Mouse (Mus musculus): ENCODE results near the gene Sec24a. TPM values are rescaled to one million over a fixed set of nuclear protein-coding genes. Genes with fewer than 3 reads are reported as not detected.
"Not testable (repeated sequence)": the region's sequence is repeated elsewhere in the genome, so short reads cannot be mapped to it uniquely, and the experiment has no call there.

The Sec24a gene
- polyA plus RNA-seq, 1 experiment, result 6.9 TPM

- Histone ChIP-seq H3K4me3 (no peak overlapping the region), H3ac (ENCODE audit: control insufficient read depth, insufficient read length) (no peak overlapping the region)
Measured at GRCm38 (mm10) chr11:51759251-51759650, 4.2 kb downstream of the Sec24a start.

GRCm38 (mm10) chr11:51758207-51758606 is 5.2 kb downstream of the Sec24a start:
- H3K36me3 ChIP-seq (ENCODE audit: control insufficient read depth, insufficient read depth); H3K27me3 ChIP-seq (ENCODE audit: control insufficient read depth, insufficient read depth, insufficient read length); H3K4me2 ChIP-seq (ENCODE audit: low read depth); H3ac ChIP-seq (ENCODE audit: control insufficient read depth, insufficient read length); H3K4me3 ChIP-seq: not testable (repeated sequence)
- H3K79me2 ChIP-seq (ENCODE audit: control insufficient read depth, insufficient read depth), result peaks cover 24% of the 10 kb centered on the region

More at GRCm38 (mm10) chr11:51759251-51759650, 4.2 kb downstream of the Sec24a start:
- no peak for TF ChIP-seq MYOD1 (IDR thresholded peaks at IDR 0.05; ENCODE audit: control insufficient read depth in 1 of 3, insufficient read length in 2 of 3, low read depth in 2 of 3)
- TF ChIP-seq USF1 (IDR thresholded peaks at IDR 0.05; ENCODE audit: low read depth), result no peak
- no peak for TF ChIP-seq REST (IDR thresholded peaks at IDR 0.05; ENCODE audit: insufficient read depth, insufficient read length)
- no peak for TF ChIP-seq CEBPB (IDR thresholded peaks at IDR 0.05; ENCODE audit: insufficient read depth, poor library complexity, severe bottlenecking)
- TF ChIP-seq POLR2AphosphoS2 (IDR thresholded peaks at IDR 0.05; ENCODE audit: insufficient read length, low read depth), result no peak
- no peak for TF ChIP-seq POLR2A (IDR thresholded peaks at IDR 0.05; ENCODE audit: insufficient read length, low read depth)
- TF ChIP-seq TCF12 (IDR thresholded peaks at IDR 0.05; ENCODE audit: insufficient read depth, poor library complexity, severe bottlenecking), result no peak
- no peak for TF ChIP-seq TCF3 (IDR thresholded peaks at IDR 0.05; ENCODE audit: insufficient read length, low read depth)
- no peak for TF ChIP-seq E2F4 (IDR thresholded peaks at IDR 0.05; ENCODE audit: insufficient read depth)
- no peak for TF ChIP-seq SRF (IDR thresholded peaks at IDR 0.05; ENCODE audit: control insufficient read depth, insufficient read length, low read depth)
- no peak for TF ChIP-seq MAX (IDR thresholded peaks at IDR 0.05; ENCODE audit: low read depth)
- no peak for TF ChIP-seq MYOG (IDR thresholded peaks at IDR 0.05; ENCODE audit: control insufficient read depth in 1 of 3, insufficient read depth in 1 of 3, insufficient read length in 2 of 3, low read depth in 2 of 3)
- Histone ChIP-seq H3K4me2 (ENCODE audit: low read depth) (no peak overlapping the region), H3K27me3 (ENCODE audit: control insufficient read depth, insufficient read depth, insufficient read length) (no peaks in the 10 kb centered on the region), H3K36me3 (ENCODE audit: control insufficient read depth, insufficient read depth) (no peaks in the 10 kb centered on the region), H3K79me2 (ENCODE audit: control insufficient read depth, insufficient read depth) (peaks cover 21% of the 10 kb centered on the region)

DNA sequence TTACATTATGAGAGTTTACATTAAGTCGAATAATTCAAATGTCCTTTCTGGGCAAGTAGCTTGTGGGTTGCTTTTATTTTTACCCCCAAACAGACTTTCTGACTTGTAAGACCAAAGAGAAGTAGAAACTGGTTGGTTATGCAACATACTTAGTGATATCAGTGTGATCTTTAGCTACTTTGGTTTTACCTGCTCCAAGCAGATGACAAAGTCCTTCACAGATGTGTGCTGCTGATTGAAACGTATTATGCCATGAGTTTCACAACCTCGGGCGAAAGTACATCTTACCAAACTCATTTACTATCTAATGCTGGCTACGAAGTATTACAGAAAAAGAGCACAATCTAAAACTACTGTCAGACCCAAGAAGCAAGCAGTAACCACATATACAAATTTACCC is 5.8 kb downstream of the Sec24a start:
- no peaks in the 10 kb centered on the region for H3K27me3 ChIP-seq (ENCODE audit: control insufficient read depth, insufficient read depth, insufficient read length)
- peaks cover 30% of the 10 kb centered on the region for H3K79me2 ChIP-seq (ENCODE audit: control insufficient read depth, insufficient read depth)
- no peak for TF ChIP-seq E2F4 (IDR thresholded peaks at IDR 0.05; ENCODE audit: insufficient read depth)
- no peak overlapping the region for H3K4me3 ChIP-seq
- H3K4me2 ChIP-seq (ENCODE audit: low read depth), result no peak overlapping the region
- H3K36me3 ChIP-seq (ENCODE audit: control insufficient read depth, insufficient read depth), result no peaks in the 10 kb centered on the region
- no peak overlapping the region for H3ac ChIP-seq (ENCODE audit: control insufficient read depth, insufficient read length)

GRCm38 (mm10) chr11:51757023-51757422 is 6.4 kb downstream of the Sec24a start:
- TF ChIP-seq USF1 (IDR thresholded peaks at IDR 0.05; ENCODE audit: low read depth) (no peak), MYOD1 (IDR thresholded peaks at IDR 0.05; ENCODE audit: control insufficient read depth in 1 of 3, insufficient read length in 2 of 3, low read depth in 2 of 3) (no peak), SRF (IDR thresholded peaks at IDR 0.05; ENCODE audit: control insufficient read depth, insufficient read length, low read depth) (no peak), TCF3 (IDR thresholded peaks at IDR 0.05; ENCODE audit: insufficient read length, low read depth) (no peak), POLR2A (IDR thresholded peaks at IDR 0.05; ENCODE audit: insufficient read length, low read depth) (no peak), E2F4 (IDR thresholded peaks at IDR 0.05; ENCODE audit: insufficient read depth) (no peak), REST (IDR thresholded peaks at IDR 0.05; ENCODE audit: insufficient read depth, insufficient read length) (no peak), POLR2AphosphoS2 (IDR thresholded peaks at IDR 0.05; ENCODE audit: insufficient read length, low read depth) (no peak), CEBPB (IDR thresholded peaks at IDR 0.05; ENCODE audit: insufficient read depth, poor library complexity, severe bottlenecking) (no peak), MYOG (IDR thresholded peaks at IDR 0.05; ENCODE audit: control insufficient read depth in 1 of 3, insufficient read depth in 1 of 3, insufficient read length in 2 of 3, low read depth in 2 of 3) (no peak), MAX (IDR thresholded peaks at IDR 0.05; ENCODE audit: low read depth) (no peak), TCF12 (IDR thresholded peaks at IDR 0.05; ENCODE audit: insufficient read depth, poor library complexity, severe bottlenecking) (no peak)
- H3K4me3 ChIP-seq, result peak overlapping the region; percentile 78
- H3K27me3 ChIP-seq (ENCODE audit: control insufficient read depth, insufficient read depth, insufficient read length), result no peaks in the 10 kb centered on the region
- peak overlapping the region; percentile 77 for H3K4me2 ChIP-seq (ENCODE audit: low read depth)
- no peaks in the 10 kb centered on the region for H3K36me3 ChIP-seq (ENCODE audit: control insufficient read depth, insufficient read depth)
- peak overlapping the region; percentile 76 for H3ac ChIP-seq (ENCODE audit: control insufficient read depth, insufficient read length)
- H3K79me2 ChIP-seq (ENCODE audit: control insufficient read depth, insufficient read depth), result peaks cover 36% of the 10 kb centered on the region

DNA sequence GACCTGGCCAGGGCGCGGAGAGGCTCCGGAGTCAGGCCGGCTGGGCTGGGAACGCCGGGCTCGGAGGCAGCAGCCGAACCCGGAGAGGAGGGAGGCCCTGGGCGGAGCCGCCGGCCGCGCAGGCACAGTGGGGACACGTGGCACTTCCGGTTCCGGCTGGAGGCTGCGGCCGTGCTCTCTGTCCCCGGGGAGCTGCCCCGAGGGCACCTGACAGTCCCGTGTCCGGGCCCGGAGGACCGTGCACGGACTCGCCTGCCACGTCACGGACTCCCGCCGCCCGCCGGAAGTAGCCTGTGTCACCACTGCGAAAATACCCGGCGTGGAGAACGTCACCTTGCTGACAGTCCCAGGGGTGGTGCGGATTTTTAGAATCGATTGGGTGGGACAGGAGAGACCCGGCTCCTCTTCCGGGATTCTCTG is 7.1 kb downstream of the Sec24a start:
- peaks cover 41% of the 10 kb centered on the region for H3K79me2 ChIP-seq (ENCODE audit: control insufficient read depth, insufficient read depth)
- H3K36me3 ChIP-seq (ENCODE audit: control insufficient read depth, insufficient read depth), result no peaks in the 10 kb centered on the region
- H3K27me3 ChIP-seq (ENCODE audit: control insufficient read depth, insufficient read depth, insufficient read length), result no peaks in the 10 kb centered on the region
- peak overlapping the region; percentile 76 for H3ac ChIP-seq (ENCODE audit: control insufficient read depth, insufficient read length)
- H3K4me3 ChIP-seq, result peak overlapping the region; percentile 78
- TF ChIP-seq TCF12 (IDR thresholded peaks at IDR 0.05; ENCODE audit: insufficient read depth, poor library complexity, severe bottlenecking) (no peak), MAX (IDR thresholded peaks at IDR 0.05; ENCODE audit: low read depth) (no peak), POLR2A (IDR thresholded peaks at IDR 0.05; ENCODE audit: insufficient read length, low read depth) (peak; percentile 94), MYOD1 (IDR thresholded peaks at IDR 0.05; ENCODE audit: control insufficient read depth in 1 of 3, insufficient read length in 2 of 3, low read depth in 2 of 3) (peak in 1 of 3 experiments; percentile 65), POLR2AphosphoS2 (IDR thresholded peaks at IDR 0.05; ENCODE audit: insufficient read length, low read depth) (peak; percentile 96), REST (IDR thresholded peaks at IDR 0.05; ENCODE audit: insufficient read depth, insufficient read length) (no peak), USF1 (IDR thresholded peaks at IDR 0.05; ENCODE audit: low read depth) (peak; percentile 58), CEBPB (IDR thresholded peaks at IDR 0.05; ENCODE audit: insufficient read depth, poor library complexity, severe bottlenecking) (no peak), TCF3 (IDR thresholded peaks at IDR 0.05; ENCODE audit: insufficient read length, low read depth) (no peak), E2F4 (IDR thresholded peaks at IDR 0.05; ENCODE audit: insufficient read depth) (no peak), SRF (IDR thresholded peaks at IDR 0.05; ENCODE audit: control insufficient read depth, insufficient read length, low read depth) (peak; percentile 9), MYOG (IDR thresholded peaks at IDR 0.05; ENCODE audit: control insufficient read depth in 1 of 3, insufficient read depth in 1 of 3, insufficient read length in 2 of 3, low read depth in 2 of 3) (peak in 1 of 3 experiments; percentile 65)
- H3K4me2 ChIP-seq (ENCODE audit: low read depth), result peak overlapping the region; percentile 77
